Mouse (Mus musculus): Measurements from ENCODE around the gene Pdss2.

Pdss2 gene

GRCm38 (mm10) chr10:43220910-43221625, at the start of gene Pdss2:
Gene Pdss2 (plus strand): TSS chr10:43221486.
- CTCF ChIA-PET = interaction anchor here (0.6 kb wide), 1 partner anchor 151 kb away, joined by 4 read pairs; no protein-coding TSS in a partner anchor

- CTCF ChIA-PET = no interaction called here
Measured at GRCm38 (mm10) chr10:43172066-43172465, 49.2 kb upstream of the Pdss2 start.

- CTCF ChIA-PET = no interaction called here
Measured at GRCm38 (mm10) chr10:43172554-43172953, 48.7 kb upstream of the Pdss2 start.

- CTCF ChIA-PET = interaction anchor here (0.6 kb wide), 1 partner anchor 969 kb away, joined by 5 read pairs; no protein-coding TSS in a partner anchor
Measured at GRCm38 (mm10) chr10:43173141-43173827, 48.0 kb upstream of the Pdss2 start.

GRCm38 (mm10) chr10:43173828-43174325, 47.4 kb upstream of the Pdss2 start:
- CTCF ChIA-PET = interaction anchor here (0.6 kb wide), 1 partner anchor 968 kb away, joined by 5 read pairs; no protein-coding TSS in a partner anchor

- CTCF ChIA-PET = no interaction called here
Measured at GRCm38 (mm10) chr10:43174326-43175155, 46.7 kb upstream of the Pdss2 start, which contains the start of the genes Sobp and 9030612E09Rik. Gene Sobp (minus strand): TSS chr10:43174530. Gene 9030612E09Rik (plus strand): TSS chr10:43174704.

GRCm38 (mm10) chr10:43175156-43175601, 46.1 kb upstream of the Pdss2 start:
- CTCF ChIA-PET = no interaction called here

- CTCF ChIA-PET = no interaction called here
Measured at GRCm38 (mm10) chr10:43180313-43180912, 40.9 kb upstream of the Pdss2 start.

GRCm38 (mm10) chr10:43200206-43200605, 21.1 kb upstream of the Pdss2 start:
- CTCF ChIA-PET = no interaction called here

GRCm38 (mm10) chr10:43203865-43204264, 17.4 kb upstream of the Pdss2 start:
- CTCF ChIA-PET = interaction anchor here (0.6 kb wide), 1 partner anchor 16 kb away, joined by 3 read pairs; no protein-coding TSS in a partner anchor

GRCm38 (mm10) chr10:43211866-43212265, 9.4 kb upstream of the Pdss2 start:
- CTCF ChIA-PET = no interaction called here

GRCm38 (mm10) chr10:43217361-43217900, 3.9 kb upstream of the Pdss2 start:
- CTCF ChIA-PET = no interaction called here

- CTCF ChIA-PET = interaction anchor here (0.6 kb wide), 1 partner anchor 151 kb away, joined by 4 read pairs; no protein-coding TSS in a partner anchor
Measured at GRCm38 (mm10) chr10:43220479-43220878, 807 bp upstream of the Pdss2 start.

GRCm38 (mm10) chr10:43221659-43222058, 373 bp downstream of the Pdss2 start:
- CTCF ChIA-PET = no interaction called here

GRCm38 (mm10) chr10:43223391-43223790, 2.1 kb downstream of the Pdss2 start:
- CTCF ChIA-PET = no interaction called here

GRCm38 (mm10) chr10:43226391-43226790, 5.1 kb downstream of the Pdss2 start:
- CTCF ChIA-PET = interaction anchor here (0.5 kb wide), 1 partner anchor 1543 kb away, joined by 9 read pairs; no protein-coding TSS in a partner anchor

- CTCF ChIA-PET = no interaction called here
Measured at GRCm38 (mm10) chr10:43229236-43229635, 8.0 kb downstream of the Pdss2 start.

GRCm38 (mm10) chr10:43234522-43234921, 13.2 kb downstream of the Pdss2 start:
- CTCF ChIA-PET = no interaction called here

GRCm38 (mm10) chr10:43235011-43235410, 13.7 kb downstream of the Pdss2 start:
- CTCF ChIA-PET = no interaction called here

GRCm38 (mm10) chr10:43235758-43236669, 14.7 kb downstream of the Pdss2 start:
- CTCF ChIA-PET = no interaction called here
